Mouse (Mus musculus) liver, adult 2 months (tissue): ENCODE measurements around the gene 3110009E18Rik.

ENCODE experiments used
- CTCF ChIP-seq: fragments of 200-500 bp; IDR thresholded peaks from 2 replicates; pipeline ENCODE4 v1.5.1; 2011; ENCODE audit warnings: low read depth, low read length, control low read depth
- POLR2A ChIP-seq: fragments of 200-500 bp; IDR thresholded peaks from 2 replicates; pipeline ENCODE4 v1.6.1; 2011; ENCODE audit warnings: low read length, control low read depth; ENCODE audit not compliant: insufficient read depth; ENCODE audit errors: extremely low read depth

DNA sequence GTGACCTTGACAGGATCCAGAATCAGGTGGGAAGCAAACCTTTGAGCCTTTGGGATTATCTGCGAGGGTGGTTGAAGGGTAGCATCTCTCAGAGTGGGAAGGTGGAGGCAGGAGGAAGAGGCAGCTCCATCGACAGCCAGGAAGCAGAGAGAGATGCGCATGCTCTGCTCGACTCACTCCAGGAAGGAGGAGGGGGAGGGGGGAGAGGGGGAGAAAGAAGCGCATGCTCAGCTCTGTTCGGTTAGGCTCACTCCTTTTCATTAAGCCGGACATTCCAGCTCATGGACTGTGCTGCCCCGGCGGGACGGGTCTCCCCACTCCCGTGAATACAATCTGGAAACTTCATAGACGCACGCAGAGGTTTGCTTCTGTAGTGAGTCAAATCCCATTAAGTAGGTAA, 34.3 kb upstream of the 3110009E18Rik start:
- TF ChIP-seq POLR2A (no peak), CTCF (no peak)
